Mouse (Mus musculus): ENCODE measurements around the gene Csf3.
"Not testable (repeated sequence)": the region's sequence is repeated elsewhere in the genome, so short reads cannot be mapped to it uniquely, and the experiment has no call there.

Csf3 gene

GRCm38 (mm10) chr11:98697225-98697624, 3.8 kb upstream of the Csf3 start:
- no peak for DNase-seq

GRCm38 (mm10) chr11:98698849-98699640, 2.0 kb upstream of the Csf3 start:
- DNase-seq = no peak

GRCm38 (mm10) chr11:98699911-98700310, 1.2 kb upstream of the Csf3 start:
- DNase-seq = peak; percentile 79

DNA sequence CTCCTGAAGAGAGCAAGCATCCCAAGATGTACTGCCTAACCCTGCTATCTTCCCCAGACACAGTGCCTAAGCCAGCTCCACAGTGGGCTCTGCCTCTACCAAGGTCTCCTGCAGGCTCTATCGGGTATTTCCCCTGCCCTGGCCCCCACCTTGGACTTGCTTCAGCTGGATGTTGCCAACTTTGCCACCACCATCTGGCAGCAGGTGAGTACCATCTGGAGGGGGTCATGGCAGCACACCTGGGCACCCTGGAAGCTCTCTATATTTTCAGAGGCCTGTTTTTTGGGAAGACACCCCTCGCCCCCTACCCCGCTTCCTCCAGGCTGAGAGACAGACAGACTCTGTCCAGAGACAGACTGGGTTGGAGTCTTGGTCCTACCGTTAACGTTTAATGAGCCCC, 1.3 kb downstream of the Csf3 start:
- no peak for DNase-seq

GRCm38 (mm10) chr11:98705021-98705420, 4.0 kb downstream of the Csf3 start:
- DNase-seq = no peak

DNA sequence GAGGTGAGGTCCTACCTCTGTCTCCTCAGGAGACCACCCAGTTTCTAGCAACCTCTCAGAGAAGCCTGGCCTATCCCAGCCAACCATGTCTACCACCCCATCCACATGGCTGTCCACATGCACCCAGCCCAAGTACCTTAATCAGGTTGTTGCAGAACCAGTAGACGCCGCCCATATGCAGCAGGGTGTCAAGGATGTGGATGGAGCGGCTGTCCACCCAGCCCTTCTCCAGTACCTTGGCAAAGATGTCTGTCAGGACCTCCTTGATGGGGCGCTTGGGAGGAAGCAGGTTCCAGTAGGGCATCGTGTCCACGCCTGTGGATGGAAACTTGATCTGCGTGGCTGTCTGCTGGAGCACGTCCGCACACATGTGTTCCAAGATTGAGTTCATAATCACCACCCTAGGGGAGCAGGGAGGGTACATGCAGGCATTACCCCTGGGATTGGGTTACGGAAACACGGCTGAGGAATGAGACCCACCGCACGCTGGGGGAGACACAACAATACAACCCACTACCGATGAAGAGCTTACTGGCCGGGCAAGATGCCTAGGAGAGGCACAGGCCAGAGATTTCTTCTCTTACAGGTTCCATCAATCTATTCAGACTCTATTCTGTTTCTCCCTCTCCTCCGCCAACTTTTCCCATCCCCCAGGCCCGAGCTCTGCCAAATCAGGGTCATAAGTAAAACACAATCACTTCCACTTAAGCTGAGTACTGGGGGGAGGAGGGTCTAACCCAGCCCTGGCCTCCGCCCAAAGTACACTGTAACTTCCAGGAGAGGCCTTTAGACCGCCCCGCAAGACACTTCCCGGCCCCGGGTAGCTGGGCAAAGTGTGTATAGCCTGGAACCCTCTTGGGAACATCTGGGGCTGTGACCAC, 6.6 kb downstream of the Csf3 start:
- no peak for DNase-seq

- no peak for DNase-seq
Measured at GRCm38 (mm10) chr11:98708282-98708956, 7.4 kb downstream of the Csf3 start.

DNA sequence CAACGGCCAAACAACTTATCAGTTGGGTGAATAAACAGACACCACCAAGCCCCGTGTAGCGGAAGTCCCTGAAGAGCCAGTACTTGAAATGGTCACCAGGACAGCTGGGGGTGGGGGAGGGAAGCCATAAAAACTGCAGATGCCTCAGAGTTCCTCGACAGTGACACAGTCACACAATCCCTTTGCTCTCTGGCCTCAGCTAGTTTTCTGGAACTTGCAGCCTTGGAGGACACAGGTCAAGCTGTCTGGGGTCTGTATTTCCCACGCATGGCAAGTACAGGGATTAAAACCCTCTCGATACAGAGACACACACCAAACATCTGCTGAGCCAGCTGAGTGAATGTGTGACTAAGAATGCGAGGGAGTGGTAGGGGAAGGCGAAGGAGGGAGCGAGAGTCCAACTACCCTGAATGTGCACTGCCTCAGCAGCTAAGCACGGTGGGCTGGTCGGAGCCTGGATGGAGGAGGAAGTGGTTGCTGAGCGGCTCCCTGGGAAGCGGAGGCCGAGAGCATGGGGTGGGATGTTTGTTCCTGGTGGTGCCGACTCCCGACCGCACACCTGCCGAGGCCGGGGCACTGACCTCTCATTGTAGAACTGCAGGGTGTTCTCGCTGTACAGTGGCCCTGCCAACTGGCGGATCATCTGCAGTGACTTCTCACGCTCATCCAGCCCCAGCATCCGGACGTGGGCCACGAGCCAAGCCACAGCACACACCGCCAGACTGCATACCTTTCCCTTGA, 8.1 kb downstream of the Csf3 start:
- no peak for DNase-seq

DNA sequence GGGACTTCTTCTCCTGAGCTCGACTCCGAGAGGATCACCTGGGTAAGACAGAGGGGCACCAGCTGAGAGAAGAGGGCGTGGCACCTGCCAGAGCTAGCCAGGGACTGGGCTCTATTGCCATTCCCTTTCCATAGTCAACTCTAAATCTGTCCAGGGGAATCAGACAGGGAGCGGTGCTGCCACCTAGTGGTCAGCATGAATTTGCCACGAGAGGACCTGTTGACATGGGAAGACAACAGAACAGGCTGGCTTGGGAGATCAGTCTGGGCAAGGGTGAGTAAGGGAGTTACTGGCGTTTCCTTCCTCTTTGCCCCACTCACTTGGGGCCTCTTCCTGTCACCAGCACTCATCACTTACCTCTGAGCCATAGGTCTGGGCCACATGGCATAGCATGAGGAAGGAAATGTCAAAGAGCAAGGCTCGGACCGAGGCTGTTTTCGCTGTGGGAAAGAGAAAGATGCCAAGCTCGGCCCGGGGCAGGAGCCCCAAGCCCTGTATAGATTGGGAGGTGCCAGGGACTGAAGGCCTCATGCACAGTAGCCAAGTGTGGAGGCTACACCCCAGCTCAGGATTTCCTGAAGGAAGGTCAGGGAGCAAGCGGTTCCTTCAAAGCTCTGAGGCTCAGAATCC, 9.5 kb downstream of the Csf3 start:
- DNase-seq = peak; percentile 86

DNA sequence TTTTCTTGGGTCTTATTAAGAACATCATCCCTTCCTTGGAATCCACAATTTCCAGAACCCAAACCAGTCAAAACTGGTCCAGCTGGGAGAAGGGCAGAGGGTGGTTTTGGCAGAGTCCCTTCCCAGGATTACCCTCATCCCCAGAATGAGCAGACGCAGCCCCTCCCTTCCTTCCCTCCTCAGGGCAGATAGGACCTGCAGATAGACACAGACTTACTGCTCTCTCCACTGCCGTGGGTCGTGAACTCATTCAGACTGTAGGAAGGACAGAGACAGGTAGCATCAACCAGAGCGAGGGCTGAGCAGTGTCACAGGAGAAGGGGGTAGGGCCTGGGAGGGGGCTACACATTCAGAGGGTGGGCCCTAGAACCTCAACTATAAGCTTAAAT, 10.0 kb downstream of the Csf3 start:
- DNase-seq = no peak

DNA sequence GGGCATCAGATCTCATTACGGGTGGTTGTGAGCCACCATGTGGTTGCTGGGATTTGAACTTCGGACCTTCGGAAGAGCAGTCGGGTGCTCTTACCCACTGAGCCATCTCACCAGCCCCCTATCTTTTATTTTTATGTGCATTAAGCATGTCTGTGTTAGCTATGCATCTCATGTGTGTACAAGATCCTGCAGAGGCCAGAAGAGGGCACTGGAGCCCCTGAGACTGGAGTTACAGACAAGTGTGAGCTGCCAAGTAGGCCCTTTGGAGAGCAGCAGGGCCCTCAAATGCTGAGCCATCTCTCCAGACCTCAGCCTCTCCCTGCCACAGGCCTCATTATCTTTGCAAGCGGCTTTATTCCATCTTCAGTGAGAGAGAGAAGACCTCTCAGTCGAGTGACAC, 10.9 kb downstream of the Csf3 start:
- not testable (repeated sequence) for DNase-seq

- no peak for DNase-seq
Measured at GRCm38 (mm10) chr11:98713703-98714102, 12.6 kb downstream of the Csf3 start.

- DNase-seq = no peak
Measured at GRCm38 (mm10) chr11:98715946-98716345, 14.9 kb downstream of the Csf3 start.

- peak; percentile 58 for DNase-seq
Measured at GRCm38 (mm10) chr11:98717904-98718303, 16.8 kb downstream of the Csf3 start.

GRCm38 (mm10) chr11:98720756-98721155, 19.7 kb downstream of the Csf3 start:
- no peak for DNase-seq

DNA sequence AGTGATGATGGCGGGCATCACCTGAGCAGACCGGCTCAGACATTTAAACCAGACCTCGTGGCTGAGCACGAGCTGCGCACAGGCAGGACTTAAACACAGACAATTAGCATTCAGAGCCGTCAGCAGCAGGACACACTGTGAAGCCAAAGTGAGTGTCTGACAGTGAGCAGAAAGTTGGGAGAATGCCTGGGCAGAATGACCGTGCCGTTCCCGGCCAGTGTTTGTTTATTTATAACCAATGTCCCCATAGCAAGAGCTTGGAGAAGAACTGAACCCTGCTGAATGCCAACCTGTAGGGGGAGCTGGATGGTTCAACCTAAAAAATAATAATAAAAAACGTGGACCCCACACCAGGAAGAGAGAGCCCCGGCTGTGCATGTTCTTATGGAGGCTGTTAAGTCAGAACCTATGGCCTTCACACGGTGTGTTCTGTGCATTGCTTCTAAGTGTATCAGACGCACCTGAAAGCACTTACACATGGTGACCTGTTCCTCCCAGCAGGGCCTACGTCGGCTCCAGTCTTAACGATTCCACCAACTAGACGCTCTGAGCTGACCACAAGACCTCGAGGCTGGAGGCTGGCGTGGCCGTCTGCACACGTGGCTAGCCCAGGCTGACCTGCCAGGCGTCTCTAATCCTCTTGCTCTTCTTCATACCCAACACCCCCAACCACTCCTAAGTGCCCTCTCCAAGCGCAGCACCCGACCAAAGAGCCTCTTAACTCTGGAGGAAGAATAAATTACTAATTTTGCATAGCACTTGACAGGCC, 20.6 kb downstream of the Csf3 start:
- no peak for DNase-seq

DNA sequence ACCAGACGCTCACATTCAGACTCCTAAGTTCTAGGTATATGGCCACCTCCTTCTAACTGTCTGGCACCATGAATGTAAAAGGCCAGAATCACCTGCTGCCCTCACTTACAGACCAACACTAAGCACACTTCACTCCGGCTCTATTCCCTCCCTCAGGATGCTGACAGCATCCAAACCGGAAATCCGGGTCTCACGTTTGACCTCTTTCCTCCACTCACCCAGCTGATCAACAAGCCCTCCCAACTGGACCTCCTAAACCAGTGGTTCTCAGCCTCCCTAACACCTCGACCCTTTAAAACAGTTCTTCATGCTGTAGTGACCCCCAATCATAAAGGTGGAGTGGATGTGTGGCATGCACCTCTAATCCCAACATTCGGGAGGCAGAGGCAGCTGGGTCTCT, 22.0 kb downstream of the Csf3 start:
- DNase-seq = no peak

DNA sequence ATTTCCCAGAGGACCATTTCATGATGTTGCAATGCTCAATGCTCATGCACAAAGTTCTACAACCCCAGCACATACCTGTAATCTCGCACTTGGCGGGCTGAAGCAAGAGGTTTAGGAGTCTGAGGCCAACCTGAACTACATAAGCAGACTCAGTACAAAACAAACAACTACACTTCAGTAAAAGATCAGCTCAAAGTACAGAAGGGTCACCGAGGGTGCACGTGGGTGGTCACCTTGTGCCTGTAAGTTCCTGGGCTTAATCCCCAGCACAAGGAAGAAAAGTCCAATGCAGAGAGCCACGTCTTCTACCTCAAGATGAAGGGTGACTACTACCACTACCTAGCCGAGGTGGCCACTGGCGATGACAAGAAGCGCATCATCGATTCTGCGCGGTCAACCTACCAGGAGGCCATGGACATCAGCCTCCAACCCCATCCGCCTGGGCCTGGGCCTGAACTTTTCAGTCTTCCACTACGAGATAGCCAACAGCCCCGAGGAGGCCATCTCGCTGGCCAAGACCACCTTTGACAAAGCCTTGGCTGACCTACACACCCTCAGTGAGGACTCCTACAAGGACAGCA, 25.0 kb downstream of the Csf3 start:
- no peak for DNase-seq

DNA sequence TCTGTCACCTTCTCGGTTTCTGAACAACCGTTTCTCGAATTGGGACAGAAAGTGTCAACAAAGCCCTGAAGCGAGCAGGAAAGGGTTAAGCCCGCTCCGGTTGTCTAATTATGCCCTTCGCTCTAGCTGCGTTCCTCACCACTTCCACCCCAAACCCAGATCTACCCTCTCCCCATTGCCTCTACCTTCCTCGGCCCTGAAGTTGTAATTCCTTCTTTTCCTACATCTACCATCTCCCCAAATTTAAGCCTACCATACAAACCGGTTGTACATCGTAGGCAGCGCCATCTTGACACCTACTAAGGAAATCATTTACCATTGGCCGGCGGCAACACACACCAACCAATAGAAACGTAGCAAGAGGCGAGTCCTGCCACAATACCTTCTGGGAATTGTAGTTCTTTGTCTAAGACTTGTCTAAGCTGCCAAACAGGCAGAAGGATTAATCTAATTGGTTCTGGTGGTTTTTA, 28.1 kb downstream of the Csf3 start, which contains the start of gene Med24:
Gene Med24, minus strand, starts transcription at position 317 of the 470 bp plus-strand sequence.
- DNase-seq = peak; percentile 83

- no peak for DNase-seq
Measured at GRCm38 (mm10) chr11:98730727-98731126, 29.7 kb downstream of the Csf3 start.

- no peak for DNase-seq
Measured at GRCm38 (mm10) chr11:98731134-98731533, 30.1 kb downstream of the Csf3 start.

Data from liver (tissue).